Mouse (Mus musculus): Measurements from ENCODE around the gene Vmn1r229.

- no peak for TF ChIP-seq CTCF (IDR thresholded peaks at IDR 0.05; ENCODE audit: borderline replicate concordance, control insufficient read depth, extremely low read depth, insufficient read depth, low read length, poor library complexity)
- no peak for TF ChIP-seq POLR2A (IDR thresholded peaks at IDR 0.05; ENCODE audit: control insufficient read depth, extremely low read depth, insufficient read depth, low read length, poor library complexity)
Observed at GRCm38 (mm10) chr17:20840144-20840543, 28.8 kb downstream of the Vmn1r229 start, which contains the start of gene Vmn1r230.

All from thymus, adult 2 months (tissue).